Mouse (Mus musculus) skeletal muscle tissue, postnatal 0 days (tissue): ENCODE measurements around the gene Olfr748. TPM values are rescaled to one million over a fixed set of nuclear protein-coding genes. Genes with fewer than 3 reads are reported as not detected.

Experiments used
- polyA plus RNA-seq: library from polyadenylated mRNA; unstranded; fragments of >200 nt; fragmentation: Nextera tagmentation; extraction: Ambion mirVana; gene quantifications from 2 replicates; pipeline ENCODE4 v1.2.1, GENCODE M21; 2015

The Olfr748 gene
- polyA plus RNA-seq: not detected in 2 replicates

GRCm38 (mm10) chr14:50707073-50707472, at the start of gene Olfr748:
TSS of gene Olfr748 (plus strand) at chr14:50707373.

DNA sequence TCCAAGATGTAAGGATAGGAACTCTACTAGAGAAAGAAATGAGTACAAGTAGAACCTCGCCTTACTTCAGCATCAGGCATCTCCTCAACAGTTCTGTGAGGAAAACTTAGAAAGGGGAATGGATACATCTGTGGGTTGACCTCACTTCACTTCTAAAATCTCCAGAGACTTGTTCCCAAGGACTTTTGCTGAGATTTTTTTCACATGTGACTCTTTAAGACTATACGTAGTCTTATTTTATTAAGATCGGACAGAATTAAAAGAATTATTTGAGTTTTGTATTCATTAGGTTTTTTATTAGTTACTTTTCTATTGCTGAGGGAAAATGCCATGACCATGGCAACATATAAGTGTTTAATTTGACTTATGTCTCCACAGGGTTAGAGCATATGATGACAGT, 14.1 kb upstream of the Olfr748 start, which contains the start of gene Olfr747:
Gene Olfr747, minus strand, starts transcription at position 101 of the 400 bp plus-strand sequence.

GRCm38 (mm10) chr14:50744994-50745393, 37.8 kb downstream of the Olfr748 start, which contains the start of gene Olfr749:
TSS of gene Olfr749 (minus strand) at chr14:50745094.

Other genes starting within 250 kb of the Olfr748 start
- gene Olfr741, start 234.6 kb upstream of the Olfr748 start, polyA plus RNA-seq: not detected in 2 replicates
- not detected in 2 replicates for gene Olfr742, start 203.8 kb upstream of the Olfr748 start, polyA plus RNA-seq
- not detected in 2 replicates for gene Olfr743, start 185.5 kb upstream of the Olfr748 start, polyA plus RNA-seq
- not detected in 2 replicates for gene Olfr744, start 92.5 kb upstream of the Olfr748 start, polyA plus RNA-seq
- not detected in 2 replicates for gene Olfr745, start 68.0 kb upstream of the Olfr748 start, polyA plus RNA-seq
- gene Olfr746, start 60.3 kb upstream of the Olfr748 start, polyA plus RNA-seq: not detected in 2 replicates
- not detected in 2 replicates for gene Olfr747, start 14.2 kb upstream of the Olfr748 start, polyA plus RNA-seq
- not detected in 2 replicates for gene Olfr749, start 37.7 kb downstream of the Olfr748 start, polyA plus RNA-seq
- gene Ttc5, start 78.1 kb downstream of the Olfr748 start, polyA plus RNA-seq: 26.3 and 28.4 TPM in 2 replicates
- gene Ccnb1ip1, start 100.4 kb downstream of the Olfr748 start, polyA plus RNA-seq: not detected in 2 replicates
- gene Parp2, start 100.5 kb downstream of the Olfr748 start, polyA plus RNA-seq: 20.6 and 21.6 TPM in 2 replicates
- 5.2 and 5.4 TPM in 2 replicates for gene Tep1, start 163.2 kb downstream of the Olfr748 start, polyA plus RNA-seq
- 1.6 TPM in 2 replicates for gene Klhl33, start 190.1 kb downstream of the Olfr748 start, polyA plus RNA-seq
- 81.2 and 83.7 TPM in 2 replicates for gene Osgep, start 217.5 kb downstream of the Olfr748 start, polyA plus RNA-seq
- 79.6 and 92.0 TPM in 2 replicates for gene Apex1, start 217.6 kb downstream of the Olfr748 start, polyA plus RNA-seq
- 21.5 and 25.8 TPM in 2 replicates for gene Pip4p1, start 223.5 kb downstream of the Olfr748 start, polyA plus RNA-seq
- gene Pnp, start 223.7 kb downstream of the Olfr748 start, polyA plus RNA-seq: 16.5 and 29.1 TPM in 2 replicates
- gene Gm49342, start 237.1 kb downstream of the Olfr748 start, polyA plus RNA-seq: not detected in 2 replicates
- 0.85 TPM in 1 of 2 replicates, not detected in the other for gene Pnp2, start 248.6 kb downstream of the Olfr748 start, polyA plus RNA-seq